Mouse (Mus musculus) brain, adult 10 weeks (tissue): ENCODE results near the gene Slc34a2. TPM values are rescaled to one million over a fixed set of nuclear protein-coding genes. Genes with fewer than 3 reads are reported as not detected.

Experiments
- polyA plus RNA-seq: library from polyadenylated mRNA; stranded (reverse); fragments of 350-450 nt; fragmentation: Illumina TruSeq; extraction: RNeasy Lipid Tissue Mini Kit (QIAGEN cat#74804); gene quantifications from one replicate; pipeline ENCODE4 v1.2.3, GENCODE M21; 2015; ENCODE audit warnings: low read depth, low replicate concordance

Gene Slc34a2
- polyA plus RNA-seq: not detected

GRCm38 (mm10) chr5:53037781-53038180 lies at the start of gene Slc34a2:
TSS of gene Slc34a2 (plus strand) at chr5:53038081.

Other genes starting within 250 kb of the Slc34a2 start
- 58.6 TPM for gene Anapc4, start 204.1 kb upstream of the Slc34a2 start, polyA plus RNA-seq
- 35.8 TPM for gene Sel1l3, start 175.8 kb downstream of the Slc34a2 start, polyA plus RNA-seq
- gene Smim20, start 229.0 kb downstream of the Slc34a2 start, polyA plus RNA-seq: 70.8 TPM